Mouse (Mus musculus) small intestine, adult 2 months (tissue): ENCODE measurements around the gene Ak2.

Experiments used
- CTCF ChIP-seq: fragments of 200-500 bp; IDR thresholded peaks from 2 replicates; pipeline ENCODE4 v1.5.1; 2012; ENCODE audit warnings: low read depth, mild to moderate bottlenecking, control low read depth, inconsistent platforms, low read length, moderate library complexity, mixed read lengths; ENCODE audit not compliant: insufficient replicate concordance, insufficient read length; ENCODE audit errors: extremely low read depth
- POLR2A ChIP-seq: fragments of 200-500 bp; IDR thresholded peaks from 2 replicates; pipeline ENCODE4 v1.6.1; 2012; ENCODE audit warnings: low read depth, mild to moderate bottlenecking, control low read depth, inconsistent platforms, low read length, moderate library complexity

DNA sequence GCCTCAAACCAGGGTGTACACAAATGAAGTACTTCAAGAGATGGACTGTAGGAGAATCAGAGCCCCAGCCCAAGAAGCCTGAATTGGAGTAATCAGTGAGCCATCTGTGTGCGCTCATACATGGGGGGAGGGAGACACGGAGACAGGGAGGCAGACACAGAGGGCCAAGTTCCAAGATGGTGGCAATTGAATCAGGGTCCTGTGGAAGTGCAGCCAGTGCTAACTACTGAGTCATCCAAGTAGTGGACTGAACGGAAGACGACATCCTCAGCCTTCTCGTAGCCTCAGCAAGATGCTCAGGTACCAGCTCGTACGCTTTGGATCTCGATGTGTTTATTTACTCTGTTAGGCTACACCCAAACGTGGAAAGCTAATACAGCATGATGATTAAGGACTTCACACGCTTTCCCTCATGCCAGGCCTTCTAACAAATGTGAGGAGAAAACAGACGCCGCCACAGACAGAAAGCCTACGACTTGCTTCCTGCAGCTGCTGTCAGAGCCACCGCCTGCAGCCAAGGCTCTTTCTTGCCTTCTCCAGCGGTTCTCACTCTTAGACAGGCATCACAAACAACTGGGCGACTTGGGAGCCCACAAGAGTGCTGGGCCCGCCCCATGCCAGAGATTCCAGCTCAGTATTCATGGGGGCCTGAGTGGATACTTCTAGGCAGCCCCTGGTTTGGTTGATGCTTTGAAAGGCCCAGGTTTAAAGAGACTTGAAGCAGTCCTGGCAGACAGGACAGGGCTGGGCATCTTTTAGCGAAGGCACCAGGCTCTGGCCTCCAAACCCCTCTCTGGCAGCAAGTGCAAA is 21.9 kb upstream of the Ak2 start:
- no peak for TF ChIP-seq CTCF
- TF ChIP-seq POLR2A = no peak
